Mouse (Mus musculus) heart, postnatal 10 days (tissue): Measurements from ENCODE around the gene Elfn2. TPM values are rescaled to one million over a fixed set of nuclear protein-coding genes. Genes with fewer than 3 reads are reported as not detected.

ENCODE experiments used
- DNase-seq, 2 experiments: peaks; one replicate each; pipeline ENCODE4 v3.0.0; 2021
- intact Hi-C: fragments of 180-260 bp; cut with DNase I; formaldehyde crosslinking; loops from one replicate; pipeline ENCODE4 v1.15.1; 2025
- total RNA-seq, 2 experiments: library from RNA; stranded (reverse); gene quantifications; 2 replicates each; pipeline ENCODE4 v1.2.3; 2021

The Elfn2 gene
- total RNA-seq, 2 experiments from 2014 or later: 1.2 TPM

GRCm38 (mm10) chr15:78624431-78624950 is 94.1 kb downstream of the Elfn2 start:
- DNase-seq: peak; percentile 82 to 84
- intact Hi-C loops: loop anchor here (5.0 to 10.0 kb wide), 2 partner anchors 220 to 243 kb away; partner anchors contain the start of gene Cdc42ep1

GRCm38 (mm10) chr15:78623426-78623825 is 95.1 kb downstream of the Elfn2 start:
- intact Hi-C loops: loop anchor here (1.0 to 10.0 kb wide), 5 partner anchors 97 to 289 kb away; partner anchors contain the start of genes Cdc42ep1 and Pdxp
- DNase-seq: peak; percentile 80 to 88

Other genes starting within 250 kb of the Elfn2 start
- gene Il2rb, start 223.5 kb downstream of the Elfn2 start, total RNA-seq: under 1 TPM; 0.20 to 0.26 TPM
- gene C1qtnf6, start 187.4 kb downstream of the Elfn2 start, total RNA-seq: 10 to 100 TPM; 89.5 to 98.7 TPM
- under 1 TPM in 1 of 2 experiments, not detected in 1; 0.20 TPM for gene Sstr3, start 174.1 kb downstream of the Elfn2 start, total RNA-seq
- 1 to 10 TPM; 4.6 to 4.7 TPM for gene Rac2, start 146.0 kb downstream of the Elfn2 start, total RNA-seq
- gene Cyth4, start 121.7 kb downstream of the Elfn2 start, total RNA-seq: 1 to 10 TPM; 4.8 to 6.9 TPM
- 10 to 100 TPM; 19.3 to 24.0 TPM for gene Mfng, start 54.7 kb upstream of the Elfn2 start, total RNA-seq
- 10 to 100 TPM; 18.8 to 20.4 TPM for gene Card10, start 84.3 kb upstream of the Elfn2 start, total RNA-seq
- gene Cdc42ep1, start 123.9 kb upstream of the Elfn2 start, total RNA-seq: 10 to 100 TPM; 63.9 to 68.5 TPM
- gene Lgals2, start 136.8 kb upstream of the Elfn2 start, total RNA-seq: under 1 TPM in 1 of 2 experiments, not detected in 1; 0.64 TPM
- 10 to 100 TPM; 40.4 to 45.2 TPM for gene Gga1, start 158.4 kb upstream of the Elfn2 start, total RNA-seq
- not detected for gene Gm49510, start 180.9 kb upstream of the Elfn2 start, total RNA-seq
- 1 to 10 TPM; 6.3 to 8.2 TPM for gene Sh3bp1, start 181.0 kb upstream of the Elfn2 start, total RNA-seq
- 1 to 10 TPM; 2.8 to 3.2 TPM for gene Pdxp, start 195.1 kb upstream of the Elfn2 start, total RNA-seq
- 100 to 1,000 TPM; 372 to 385 TPM for gene Lgals1, start 208.0 kb upstream of the Elfn2 start, total RNA-seq
- 10 to 100 TPM; 17.8 to 18.9 TPM for gene Nol12, start 216.2 kb upstream of the Elfn2 start, total RNA-seq
- gene Triobp, start 229.0 kb upstream of the Elfn2 start, total RNA-seq: 10 to 100 TPM; 49.2 to 58.0 TPM